Mouse (Mus musculus): ENCODE data around the gene Txlna.

Txlna gene

GRCm38 (mm10) chr4:129588865-129589264, 52.0 kb downstream of the Txlna start:
- no peak for DNase-seq (ENCODE audit: low read depth, low spot score)

- no peak for DNase-seq (ENCODE audit: low read depth, low spot score)
Measured at GRCm38 (mm10) chr4:129586943-129587342, 53.9 kb downstream of the Txlna start.

DNA sequence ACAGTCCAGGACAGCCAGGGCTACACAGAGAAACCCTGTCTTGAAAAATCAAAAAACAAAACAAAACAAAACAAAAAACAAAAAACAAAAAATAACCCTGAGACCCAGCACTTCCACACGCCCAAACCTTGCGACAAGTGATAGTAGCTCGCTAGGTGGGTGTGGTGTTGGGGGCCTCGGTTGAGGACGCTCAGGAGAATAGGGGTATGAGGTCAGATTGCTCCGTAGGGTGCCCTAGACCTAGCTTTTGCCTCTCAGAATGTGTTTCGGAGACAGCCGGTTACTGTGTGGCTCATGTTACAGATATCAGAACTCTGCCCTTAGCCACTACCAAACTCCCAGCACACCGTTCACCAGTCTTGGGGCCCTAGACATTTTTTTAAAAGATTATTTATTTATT, 55.1 kb downstream of the Txlna start:
- no peak for DNase-seq (ENCODE audit: low read depth, low spot score)

GRCm38 (mm10) chr4:129584884-129585608, 55.8 kb downstream of the Txlna start:
- DNase-seq (ENCODE audit: low read depth, low spot score), result peak; percentile 77

GRCm38 (mm10) chr4:129584370-129584769, 56.5 kb downstream of the Txlna start:
- DNase-seq (ENCODE audit: low read depth, low spot score), result no peak

DNA sequence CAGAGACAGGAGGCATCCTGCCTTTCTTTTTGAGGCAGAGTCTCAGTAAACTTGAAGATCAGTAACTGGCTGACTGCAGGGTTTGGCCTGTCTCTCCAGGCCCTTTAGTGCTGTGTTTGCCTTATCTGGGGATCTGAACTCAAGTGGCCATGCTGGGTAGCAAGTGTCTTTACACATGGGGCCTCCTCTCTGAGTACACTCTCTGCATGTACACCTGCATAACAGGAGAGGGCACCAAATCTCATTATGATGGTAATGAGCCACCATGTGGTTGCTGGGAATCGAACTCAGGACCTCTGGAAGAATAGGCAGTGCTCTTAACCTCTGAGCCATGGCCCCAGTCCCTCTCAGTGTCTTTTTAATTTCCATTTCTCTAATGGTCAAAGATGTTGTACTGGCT, 58.6 kb downstream of the Txlna start:
- no peak for DNase-seq (ENCODE audit: low read depth, low spot score)

DNA sequence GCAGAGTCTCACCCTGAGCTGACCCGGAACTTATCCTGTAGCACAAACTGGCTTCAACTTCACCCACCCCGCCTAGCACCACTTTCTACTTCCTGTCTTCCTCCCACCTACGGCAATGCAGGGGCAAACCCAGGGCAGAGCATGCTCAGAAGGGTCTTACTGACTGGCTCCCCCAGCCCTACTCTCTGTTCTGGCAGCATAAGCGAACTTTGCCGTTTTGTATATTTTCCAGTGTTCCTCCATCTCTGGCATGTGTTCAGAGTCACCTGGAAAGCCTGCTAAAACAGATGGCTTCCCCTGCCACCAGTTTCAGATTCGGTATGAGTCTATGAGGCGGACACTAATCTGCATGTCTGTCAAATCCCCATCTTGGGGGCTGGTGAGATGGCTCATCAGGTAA, 60.5 kb downstream of the Txlna start:
- peak; percentile 79 for DNase-seq (ENCODE audit: low read depth, low spot score)

DNA sequence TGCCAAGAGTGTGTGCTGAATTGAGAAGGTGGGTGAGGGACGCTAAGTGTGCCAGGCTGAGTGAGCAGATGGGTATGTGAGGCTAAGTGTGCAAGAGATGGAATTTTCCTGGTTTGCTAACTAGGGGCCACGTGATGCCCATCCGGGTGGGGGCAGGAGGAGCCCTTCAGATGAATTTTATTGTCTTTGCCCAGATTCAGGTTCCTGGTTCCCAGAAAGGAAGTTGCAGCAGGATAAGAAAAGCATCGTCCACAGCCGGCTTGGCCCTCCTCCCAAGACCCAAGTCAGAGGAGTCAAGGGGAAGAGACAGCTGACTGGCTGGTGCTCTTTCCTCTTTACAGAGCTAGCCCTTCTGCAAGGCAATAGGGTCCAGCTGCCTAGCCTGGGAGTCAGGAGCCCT, 62.4 kb downstream of the Txlna start, which contains the start of gene Fam167b:
Gene Fam167b, minus strand, starts transcription at position 84 of the 400 bp plus-strand sequence.
- DNase-seq (ENCODE audit: low read depth, low spot score), result peak; percentile 28

DNA sequence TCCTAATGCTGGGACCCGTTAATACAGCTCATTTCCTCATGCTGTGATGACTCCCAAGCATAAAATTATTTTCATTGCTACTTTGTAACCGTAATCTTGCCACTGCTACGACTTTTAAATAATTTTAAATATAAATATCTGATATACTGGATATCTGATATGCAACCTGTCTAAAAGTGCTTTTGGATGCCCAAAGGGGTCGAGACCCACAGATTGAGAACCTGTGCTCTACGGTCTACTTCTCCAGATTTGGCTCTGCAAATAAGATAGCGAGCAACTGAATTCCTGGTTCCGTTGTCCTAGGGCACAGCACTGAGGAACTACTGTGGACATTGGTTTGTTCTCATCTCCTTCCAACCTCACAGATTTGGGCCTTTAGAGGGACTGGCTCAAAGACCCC, 63.2 kb downstream of the Txlna start:
- no peak for DNase-seq (ENCODE audit: low read depth, low spot score)

GRCm38 (mm10) chr4:129576863-129577491, 63.9 kb downstream of the Txlna start:
- peak; percentile 56 for DNase-seq (ENCODE audit: low read depth, low spot score)

Measured in brain, adult 2 months (tissue).